ENCODE assay signal across 8 mouse cellular contexts in the genomic region with DNA sequence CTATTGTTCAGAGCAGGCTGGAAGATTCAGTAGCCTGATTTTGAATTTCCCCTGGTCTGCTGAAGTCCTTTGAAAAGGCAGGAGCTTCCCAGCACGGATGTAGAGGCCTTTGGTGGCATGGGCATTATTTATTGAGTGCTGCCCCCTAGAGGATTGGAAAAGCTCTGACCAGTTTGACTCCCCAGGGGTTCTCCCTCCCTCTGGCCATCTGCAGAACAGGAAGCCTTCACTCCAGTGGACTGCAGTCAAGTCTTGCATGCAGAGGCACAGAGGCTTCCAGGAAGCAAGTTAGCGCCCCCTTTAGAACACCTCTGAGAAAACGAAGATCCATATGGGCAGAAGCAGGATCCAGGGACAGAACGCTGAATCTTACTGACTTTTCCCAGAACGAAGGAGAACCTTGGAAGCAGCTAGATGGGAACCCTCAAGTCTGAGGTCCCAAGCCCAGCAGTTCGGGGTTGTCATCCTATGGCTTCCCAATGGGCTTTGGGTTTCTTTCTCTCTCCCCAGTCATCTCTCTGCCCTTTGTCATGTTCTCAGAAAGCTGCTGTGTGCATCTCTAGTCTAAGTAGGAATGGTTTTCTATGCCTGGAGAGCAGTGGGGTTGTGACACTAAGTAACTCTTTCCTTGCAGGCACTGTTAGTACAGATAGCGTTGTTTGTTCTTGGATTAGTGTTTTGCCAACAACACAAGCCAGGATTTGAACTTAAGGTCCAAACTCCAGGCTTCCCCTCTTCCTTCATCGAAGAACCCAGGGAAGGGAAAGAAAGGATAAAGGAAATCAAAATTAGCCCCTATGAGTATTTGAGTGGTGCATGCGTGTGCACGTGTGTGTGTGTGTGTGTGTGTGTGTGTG. TPM values are rescaled to one million over a fixed set of nuclear protein-coding genes. Genes with fewer than 3 reads are reported as not detected.
A peak's percentile ranks its signal among the peaks of the same experiment; 100 is the strongest.
DNase-seq lines count a peak whose midpoint lies in the region; ATAC-seq and TF ChIP-seq lines count a peak whose summit lies in the region.

No protein-coding gene starts in this region.

- ATAC-seq in hindbrain, embryonic 11.5 days (ENCODE audit: low FRiP score) = peak; percentile 52; the same call in 1 of the 2 replicates
- no peak for ATAC-seq in hindbrain, embryonic 13.5 days (ENCODE audit: low FRiP score)
- no peak for ATAC-seq in embryonic facial prominence, embryonic 14.5 days (ENCODE audit: low read depth)
- ATAC-seq in stomach, postnatal 0 days (ENCODE audit: low FRiP score, low TSS enrichment) = peak; percentile 72

- H3K9ac ChIP-seq in hindbrain, embryonic 11.5 days (ENCODE audit: low read depth, low read length) = no peak overlapping the region
- H3K9ac ChIP-seq in hindbrain, embryonic 13.5 days = no peak overlapping the region
- H3K9ac ChIP-seq in embryonic facial prominence, embryonic 14.5 days (ENCODE audit: low read depth, low read length) = no peak overlapping the region
- no peak overlapping the region for H3K9ac ChIP-seq in stomach, postnatal 0 days (ENCODE audit: low read length)

- no peak overlapping the region for H3K4me3 ChIP-seq in hindbrain, embryonic 11.5 days (ENCODE audit: low read depth, low read length)
- H3K4me3 ChIP-seq in hindbrain, embryonic 13.5 days = no peak overlapping the region
- no peak overlapping the region for H3K4me3 ChIP-seq in embryonic facial prominence, embryonic 14.5 days (ENCODE audit: low read depth, low read length)
- no peak overlapping the region for H3K4me3 ChIP-seq in stomach, postnatal 0 days (ENCODE audit: low read depth, low read length)

- no peak overlapping the region for H3K4me2 ChIP-seq in hindbrain, embryonic 11.5 days (replicated peaks; ENCODE audit: low read depth, low read length)
- no peak overlapping the region for H3K4me2 ChIP-seq in hindbrain, embryonic 13.5 days
- H3K4me2 ChIP-seq in embryonic facial prominence, embryonic 14.5 days (ENCODE audit: low read depth, low read length) = no peak overlapping the region
- no peak overlapping the region for H3K4me2 ChIP-seq in stomach, postnatal 0 days (replicated peaks; ENCODE audit: low read depth)

- WGBS in hindbrain, embryonic 11.5 days = 36% methylated on average over 10 of the region's 10 CpGs
- WGBS in hindbrain, embryonic 13.5 days = 31% methylated on average over 10 of the region's 10 CpGs
- WGBS in embryonic facial prominence, embryonic 14.5 days = 30% methylated on average over 10 of the region's 10 CpGs
- 39% methylated on average over 10 of the region's 10 CpGs for WGBS in stomach, postnatal 0 days

- peak; percentile 85 for TF ChIP-seq CTCF in stomach, postnatal 0 days (IDR thresholded peaks at IDR 0.05; ENCODE audit: low read depth)

- H3K27me3 ChIP-seq in hindbrain, embryonic 11.5 days (ENCODE audit: control insufficient read depth, insufficient read depth, low read length) = peaks cover 14% of the 10 kb centered on the region
- H3K27me3 ChIP-seq in hindbrain, embryonic 13.5 days = peaks cover 31% of the 10 kb centered on the region
- peaks cover 8% of the 10 kb centered on the region for H3K27me3 ChIP-seq in embryonic facial prominence, embryonic 14.5 days (replicated peaks; ENCODE audit: control insufficient read depth, insufficient read depth, low read length)
- no peaks in the 10 kb centered on the region for H3K27me3 ChIP-seq in stomach, postnatal 0 days (ENCODE audit: control insufficient read depth, insufficient read depth, low read length)

- TF ChIP-seq EP300 in stomach, postnatal 0 days (optimal IDR thresholded peaks at IDR 0.05) = no peak

- no peaks in the 10 kb centered on the region for H3K9me3 ChIP-seq in hindbrain, embryonic 11.5 days (ENCODE audit: control insufficient read depth, low read length)
- H3K9me3 ChIP-seq in hindbrain, embryonic 13.5 days = no peaks in the 10 kb centered on the region
- no peaks in the 10 kb centered on the region for H3K9me3 ChIP-seq in embryonic facial prominence, embryonic 14.5 days (ENCODE audit: control insufficient read depth, low read length)
- H3K9me3 ChIP-seq in stomach, postnatal 0 days (ENCODE audit: control insufficient read depth, low read length) = no peaks in the 10 kb centered on the region

- peaks cover 2% of the 10 kb centered on the region; the same call in 1 of the 2 replicates for H3K4me1 ChIP-seq in hindbrain, embryonic 11.5 days (replicated peaks; ENCODE audit: control insufficient read depth, insufficient read depth, low read length)
- H3K4me1 ChIP-seq in hindbrain, embryonic 13.5 days (replicated peaks) = peaks cover 38% of the 10 kb centered on the region
- H3K4me1 ChIP-seq in embryonic facial prominence, embryonic 14.5 days (ENCODE audit: control insufficient read depth, insufficient read depth, low read length) = peaks cover 16% of the 10 kb centered on the region
- H3K4me1 ChIP-seq in stomach, postnatal 0 days (replicated peaks; ENCODE audit: control insufficient read depth, insufficient read depth) = no peaks in the 10 kb centered on the region

- H3K36me3 ChIP-seq in hindbrain, embryonic 11.5 days (ENCODE audit: control insufficient read depth, insufficient read depth, low read length) = no peaks in the 10 kb centered on the region
- no peaks in the 10 kb centered on the region for H3K36me3 ChIP-seq in hindbrain, embryonic 13.5 days
- H3K36me3 ChIP-seq in embryonic facial prominence, embryonic 14.5 days (ENCODE audit: control insufficient read depth, insufficient read depth, low read length) = no peaks in the 10 kb centered on the region
- no peaks in the 10 kb centered on the region for H3K36me3 ChIP-seq in stomach, postnatal 0 days (ENCODE audit: control insufficient read depth, insufficient read depth, low read length)

- DNase-seq in hindbrain, embryonic 11.5 days (ENCODE audit: low spot score) = peak; percentile 89
- DNase-seq in adrenal gland, postnatal 36 days = peak; percentile 84 to 89
- DNase-seq in embryonic facial prominence, embryonic 14.5 days (ENCODE audit: low spot score) = peak; percentile 93
- peak; percentile 88 for DNase-seq in heart, postnatal 4 days
- peak; percentile 76 to 93 for DNase-seq in layer of hippocampus, postnatal 14 days (ENCODE audit: low spot score in 2 of 2)
- peak; percentile 94 for DNase-seq in lung, postnatal 36 days
- DNase-seq in stomach, postnatal 0 days (ENCODE audit: low spot score) = peak; percentile 74

- H3K27ac ChIP-seq in hindbrain, embryonic 11.5 days (ENCODE audit: low read depth, low read length) = no peak overlapping the region
- no peak overlapping the region for H3K27ac ChIP-seq in hindbrain, embryonic 13.5 days
- H3K27ac ChIP-seq in embryonic facial prominence, embryonic 14.5 days (replicated peaks; ENCODE audit: low read depth, low read length) = no peak overlapping the region
- no peak overlapping the region for H3K27ac ChIP-seq in stomach, postnatal 0 days (replicated peaks)

RNA-seq across cellular contexts. Expression of gene Nrp2, which starts 1.8 kb away (rescaled TPM):
- polyA plus RNA-seq in hindbrain, embryonic 11.5 days (2014; fragmentation: Nextera tagmentation; extraction: Ambion mirVana) = 22.5 and 29.3 TPM in 2 replicates
- 34.8 and 35.7 TPM in 2 replicates for polyA plus RNA-seq in hindbrain, embryonic 13.5 days (2015; fragmentation: Nextera tagmentation; extraction: Ambion mirVana)
- total RNA-seq in adrenal gland, postnatal 36 days (2021) = 10 to 100 TPM; 36.7 to 37.9 TPM
- 41.6 and 42.1 TPM in 2 replicates for polyA plus RNA-seq in embryonic facial prominence, embryonic 14.5 days (2014; fragmentation: Nextera tagmentation; extraction: Ambion mirVana)
- total RNA-seq in heart, postnatal 4 days (2021) = 10 to 100 TPM; 44.7 to 50.9 TPM
- 10 to 100 TPM; 70.2 to 79.5 TPM for total RNA-seq in layer of hippocampus, postnatal 14 days (2021)
- polyA plus RNA-seq in stomach, postnatal 0 days (2015; fragmentation: Nextera tagmentation; extraction: Ambion mirVana) = 10.2 TPM in 2 replicates

Comparison
In these comparisons a context has a peak if more than half of its experiments do, and no peak if none do; other contexts are left out.
1. ATAC-seq: peak in hindbrain, embryonic 11.5 days (single experiment) and stomach, postnatal 0 days (single experiment); none in hindbrain, embryonic 13.5 days (single experiment) and embryonic facial prominence, embryonic 14.5 days (single experiment).
2. Peak in every context shown above with its lines, with median percentiles within 50 percentile points of each other: DNase-seq.